Mouse (Mus musculus): ENCODE measurements around the gene Icam4. TPM values are rescaled to one million over a fixed set of nuclear protein-coding genes. Genes with fewer than 3 reads are reported as not detected.
"Not testable (repeated sequence)": the region's sequence is repeated elsewhere in the genome, so short reads cannot be mapped to it uniquely, and the experiment has no call there.

Icam4 gene
- polyA plus RNA-seq, 1 experiment from 2014 or later = 5.4 TPM

DNA sequence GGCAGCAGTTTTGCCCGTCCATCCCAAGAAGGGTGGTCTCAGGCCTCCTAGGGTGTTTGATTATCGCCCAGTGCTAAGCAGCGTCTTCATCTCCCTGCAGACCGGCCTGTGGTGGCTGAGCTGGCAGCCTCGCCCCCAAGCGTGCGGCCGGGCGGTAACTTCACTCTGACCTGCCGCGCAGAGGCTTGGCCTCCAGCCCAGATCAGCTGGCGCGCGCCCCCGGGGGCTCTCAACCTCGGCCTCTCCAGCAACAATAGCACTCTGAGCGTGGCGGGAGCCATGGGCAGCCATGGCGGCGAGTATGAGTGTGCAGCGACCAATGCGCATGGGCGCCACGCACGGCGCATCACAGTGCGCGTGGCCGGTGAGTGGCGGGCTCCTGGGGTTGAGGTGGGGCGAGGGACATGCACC is 8.3 kb downstream of the Icam4 start:
- ATAC-seq = no peak
- Histone ChIP-seq H3K9ac (ENCODE audit: low read depth, low read length) (peak overlapping the region; percentile 59; the same call in 1 of the 2 replicates), H3K4me1 (ENCODE audit: control insufficient read depth, insufficient read depth, low read length) (peaks cover 31% of the 10 kb centered on the region)

DNA sequence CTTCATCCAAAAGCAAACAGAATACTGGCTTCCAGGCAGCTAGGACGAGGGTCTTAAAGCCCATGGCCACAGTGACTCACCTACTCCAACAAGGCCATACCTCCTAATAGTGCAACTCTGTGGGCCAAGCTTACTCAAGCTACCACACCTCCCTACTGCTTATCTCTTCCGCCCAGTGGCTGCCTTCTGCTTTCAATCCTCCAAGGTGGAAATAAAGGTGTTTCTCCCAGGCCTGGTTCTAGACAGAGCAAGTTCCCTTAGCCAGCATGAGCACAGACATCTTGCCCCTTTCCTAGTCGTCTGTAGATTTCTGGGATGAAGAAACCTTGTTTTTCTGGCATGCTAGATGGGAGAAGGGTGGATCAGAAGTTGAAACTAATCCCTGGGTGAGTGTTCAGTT is 10.6 kb downstream of the Icam4 start:
- no peaks in the 10 kb centered on the region for H3K36me3 ChIP-seq (ENCODE audit: control insufficient read depth, insufficient read depth, low read length)
- H3K9ac ChIP-seq (ENCODE audit: low read depth, low read length) = no peak overlapping the region
- H3K27me3 ChIP-seq (replicated peaks; ENCODE audit: control insufficient read depth, insufficient read depth, low read length) = peaks cover 41% of the 10 kb centered on the region
- H3K4me2 ChIP-seq (ENCODE audit: low read depth, low read length) = no peak overlapping the region
- H3K27ac ChIP-seq (ENCODE audit: low read length) = no peak overlapping the region
- H3K9me3 ChIP-seq (ENCODE audit: control insufficient read depth, low read length) = no peaks in the 10 kb centered on the region
- no peak overlapping the region for H3K4me3 ChIP-seq (ENCODE audit: low read length)
- H3K4me1 ChIP-seq (ENCODE audit: control insufficient read depth, insufficient read depth, low read length) = peaks cover 21% of the 10 kb centered on the region
- WGBS = 77% methylated on average over 3 of the region's 3 CpGs
- ATAC-seq = no peak

More for the DNA sequence above, 8.3 kb downstream of the Icam4 start:
- no peaks in the 10 kb centered on the region for H3K9me3 ChIP-seq (ENCODE audit: control insufficient read depth, low read length)
- H3K27me3 ChIP-seq (replicated peaks; ENCODE audit: control insufficient read depth, insufficient read depth, low read length) = peaks cover 59% of the 10 kb centered on the region
- H3K27ac ChIP-seq (ENCODE audit: low read length) = no peak overlapping the region
- H3K4me2 ChIP-seq (ENCODE audit: low read depth, low read length) = peak overlapping the region; percentile 64
- 4% methylated on average over 31 of the region's 31 CpGs for WGBS
- H3K4me3 ChIP-seq (ENCODE audit: low read length) = peak overlapping the region; percentile 48
- no peaks in the 10 kb centered on the region for H3K36me3 ChIP-seq (ENCODE audit: control insufficient read depth, insufficient read depth, low read length)

GRCm38 (mm10) chr9:21041308-21041707 is 12.1 kb downstream of the Icam4 start:
- WGBS = 31% methylated on average over 4 of the region's 4 CpGs
- H3K9me3 ChIP-seq (ENCODE audit: control insufficient read depth, low read length) = no peaks in the 10 kb centered on the region
- no peak for ATAC-seq
- no peak overlapping the region for H3K4me3 ChIP-seq (ENCODE audit: low read length)
- peaks cover 26% of the 10 kb centered on the region for H3K27me3 ChIP-seq (replicated peaks; ENCODE audit: control insufficient read depth, insufficient read depth, low read length)
- no peak overlapping the region for H3K27ac ChIP-seq (ENCODE audit: low read length)
- no peak overlapping the region for H3K9ac ChIP-seq (ENCODE audit: low read depth, low read length)
- H3K4me2 ChIP-seq (ENCODE audit: low read depth, low read length) = no peak overlapping the region
- peaks cover 21% of the 10 kb centered on the region for H3K4me1 ChIP-seq (ENCODE audit: control insufficient read depth, insufficient read depth, low read length)
- no peaks in the 10 kb centered on the region for H3K36me3 ChIP-seq (ENCODE audit: control insufficient read depth, insufficient read depth, low read length)

DNA sequence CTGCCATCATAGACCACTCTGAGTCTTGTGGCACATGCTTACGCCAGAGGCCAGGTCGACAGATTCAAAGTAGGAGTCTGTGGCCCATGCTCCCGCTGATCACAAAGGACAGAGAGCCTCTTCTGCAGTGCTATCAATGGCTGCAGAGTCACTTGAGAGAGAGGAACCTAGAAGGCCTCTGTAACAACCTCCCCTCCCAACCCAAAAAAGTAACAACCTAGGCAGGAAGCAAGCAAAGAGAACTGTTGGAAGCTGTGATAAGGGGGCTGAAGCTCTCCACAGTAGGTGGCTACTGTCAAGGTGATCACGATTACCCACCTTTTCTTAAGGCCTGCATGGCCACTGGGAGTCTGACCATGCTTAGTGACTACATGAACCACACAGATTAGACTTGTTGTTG is 14.4 kb downstream of the Icam4 start:
- no peak for ATAC-seq
- 90% methylated on average over 4 of the region's 4 CpGs for WGBS
- no peak overlapping the region for H3K27ac ChIP-seq (ENCODE audit: low read length)
- H3K4me3 ChIP-seq (ENCODE audit: low read length) = no peak overlapping the region
- peaks cover 8% of the 10 kb centered on the region; the same call in 1 of the 2 replicates for H3K4me1 ChIP-seq (ENCODE audit: control insufficient read depth, insufficient read depth, low read length)
- peaks cover 3% of the 10 kb centered on the region; the same call in 1 of the 2 replicates for H3K27me3 ChIP-seq (replicated peaks; ENCODE audit: control insufficient read depth, insufficient read depth, low read length)
- no peak overlapping the region for H3K9ac ChIP-seq (ENCODE audit: low read depth, low read length)
- H3K36me3 ChIP-seq (ENCODE audit: control insufficient read depth, insufficient read depth, low read length) = no peaks in the 10 kb centered on the region
- H3K4me2 ChIP-seq (ENCODE audit: low read depth, low read length) = no peak overlapping the region
- no peaks in the 10 kb centered on the region for H3K9me3 ChIP-seq (ENCODE audit: control insufficient read depth, low read length)

GRCm38 (mm10) chr9:21044785-21045184 is 15.6 kb downstream of the Icam4 start:
- not testable (repeated sequence) for H3K4me3 ChIP-seq (ENCODE audit: low read length); H3K36me3 ChIP-seq (ENCODE audit: control insufficient read depth, insufficient read depth, low read length); H3K4me1 ChIP-seq (ENCODE audit: control insufficient read depth, insufficient read depth, low read length); H3K27ac ChIP-seq (ENCODE audit: low read length); H3K9me3 ChIP-seq (ENCODE audit: control insufficient read depth, low read length); H3K9ac ChIP-seq (ENCODE audit: low read depth, low read length); H3K4me2 ChIP-seq (ENCODE audit: low read depth, low read length); H3K27me3 ChIP-seq (replicated peaks; ENCODE audit: control insufficient read depth, insufficient read depth, low read length); ATAC-seq
- 48% methylated on average over 1 of the region's 1 CpGs for WGBS

DNA sequence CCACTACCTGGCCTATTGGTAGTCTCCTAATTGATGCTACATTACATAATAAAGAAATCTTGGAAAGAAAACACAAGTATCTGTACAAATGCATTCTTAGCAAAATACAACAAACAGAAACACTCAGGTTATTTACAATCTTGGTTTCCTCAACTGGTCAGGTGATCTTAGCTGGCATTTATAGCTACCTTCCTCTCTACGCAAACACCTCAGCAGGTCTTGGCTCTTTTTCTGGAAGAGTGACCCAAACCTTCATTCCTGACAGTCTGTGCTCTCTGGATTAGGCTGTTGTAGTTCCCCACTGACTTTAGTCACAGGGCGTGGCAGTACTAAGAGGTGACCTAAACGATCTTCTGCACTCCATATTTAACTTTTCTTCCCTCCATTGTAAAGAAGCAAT is 16.1 kb downstream of the Icam4 start:
- H3K4me1 ChIP-seq (ENCODE audit: control insufficient read depth, insufficient read depth, low read length) = peaks cover 7% of the 10 kb centered on the region; the same call in 1 of the 2 replicates
- H3K27ac ChIP-seq (ENCODE audit: low read length) = no peak overlapping the region
- no peaks in the 10 kb centered on the region for H3K27me3 ChIP-seq (replicated peaks; ENCODE audit: control insufficient read depth, insufficient read depth, low read length)
- no peaks in the 10 kb centered on the region for H3K36me3 ChIP-seq (ENCODE audit: control insufficient read depth, insufficient read depth, low read length)
- H3K4me2 ChIP-seq (ENCODE audit: low read depth, low read length) = no peak overlapping the region
- H3K9me3 ChIP-seq (ENCODE audit: control insufficient read depth, low read length) = no peaks in the 10 kb centered on the region
- 76% methylated on average over 3 of the region's 3 CpGs for WGBS
- no peak for ATAC-seq
- no peak overlapping the region for H3K4me3 ChIP-seq (ENCODE audit: low read length)
- no peak overlapping the region for H3K9ac ChIP-seq (ENCODE audit: low read depth, low read length)

GRCm38 (mm10) chr9:21051578-21051977 is 22.4 kb downstream of the Icam4 start:
- Histone ChIP-seq H3K36me3 (ENCODE audit: control insufficient read depth, insufficient read depth, low read length) (no peaks in the 10 kb centered on the region), H3K27me3 (replicated peaks; ENCODE audit: control insufficient read depth, insufficient read depth, low read length) (0 out of 2 replicates have a peak, but pooled peaks cover 3% of the 10 kb centered on the region), H3K9me3 (ENCODE audit: control insufficient read depth, low read length) (no peaks in the 10 kb centered on the region), H3K4me1 (ENCODE audit: control insufficient read depth, insufficient read depth, low read length) (no peaks in the 10 kb centered on the region), H3K9ac (ENCODE audit: low read depth, low read length) (no peak overlapping the region), H3K4me2 (ENCODE audit: low read depth, low read length) (no peak overlapping the region), H3K27ac (ENCODE audit: low read length) (no peak overlapping the region), H3K4me3 (ENCODE audit: low read length) (no peak overlapping the region)
- no peak for ATAC-seq
- 61% methylated on average over 10 of the region's 10 CpGs for WGBS

DNA sequence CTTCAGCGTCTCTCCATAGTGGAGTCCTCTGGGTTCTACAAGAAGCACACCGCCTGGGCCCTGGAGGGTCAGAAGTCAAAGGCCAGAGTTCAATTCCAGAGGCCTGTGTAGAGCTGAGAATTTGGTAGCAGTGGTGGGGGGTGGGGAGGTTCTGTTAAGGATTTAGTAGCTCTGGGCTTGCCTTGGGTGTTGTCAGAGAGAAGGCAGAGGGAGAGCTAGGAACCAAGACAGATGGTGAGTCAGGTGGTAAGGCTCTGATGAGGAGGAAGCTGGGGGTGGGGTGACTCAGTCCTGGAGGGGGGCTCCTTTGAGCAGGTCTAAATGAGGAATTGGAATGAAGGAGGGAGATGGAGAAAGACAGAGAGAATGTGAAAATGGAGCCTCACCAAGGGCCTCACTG is 33.8 kb downstream of the Icam4 start:
- H3K4me3 ChIP-seq (ENCODE audit: low read length) = no peak overlapping the region
- no peak overlapping the region for H3K9ac ChIP-seq (ENCODE audit: low read depth, low read length)
- H3K36me3 ChIP-seq (ENCODE audit: control insufficient read depth, insufficient read depth, low read length) = peaks cover 5% of the 10 kb centered on the region
- WGBS = 92% methylated on average over 2 of the region's 2 CpGs
- no peak overlapping the region for H3K27ac ChIP-seq (ENCODE audit: low read length)
- ATAC-seq = no peak
- no peaks in the 10 kb centered on the region for H3K4me1 ChIP-seq (ENCODE audit: control insufficient read depth, insufficient read depth, low read length)
- H3K4me2 ChIP-seq (ENCODE audit: low read depth, low read length) = no peak overlapping the region
- H3K27me3 ChIP-seq (replicated peaks; ENCODE audit: control insufficient read depth, insufficient read depth, low read length) = no peaks in the 10 kb centered on the region
- no peaks in the 10 kb centered on the region for H3K9me3 ChIP-seq (ENCODE audit: control insufficient read depth, low read length)

GRCm38 (mm10) chr9:21067006-21067684 is 38.0 kb downstream of the Icam4 start, which contains the start of gene Zglp1:
TSS of gene Zglp1 (minus strand) at chr9:21067093.
- Histone ChIP-seq H3K9me3 (ENCODE audit: control insufficient read depth, low read length) (no peaks in the 10 kb centered on the region), H3K9ac (ENCODE audit: low read depth, low read length) (no peak within 1 kb of the TSS), H3K4me3 (ENCODE audit: low read length) (no peak within 1 kb of the TSS), H3K4me1 (ENCODE audit: control insufficient read depth, insufficient read depth, low read length) (no peaks in the 10 kb centered on the region), H3K27ac (ENCODE audit: low read length) (no peak within 1 kb of the TSS), H3K36me3 (ENCODE audit: control insufficient read depth, insufficient read depth, low read length) (peaks cover 5% of the 10 kb centered on the region), H3K27me3 (replicated peaks; ENCODE audit: control insufficient read depth, insufficient read depth, low read length) (no peaks in the 10 kb centered on the region), H3K4me2 (ENCODE audit: low read depth, low read length) (no peak within 1 kb of the TSS)
- no peak for ATAC-seq
- 82% methylated on average over 27 of the region's 27 CpGs for WGBS

DNA sequence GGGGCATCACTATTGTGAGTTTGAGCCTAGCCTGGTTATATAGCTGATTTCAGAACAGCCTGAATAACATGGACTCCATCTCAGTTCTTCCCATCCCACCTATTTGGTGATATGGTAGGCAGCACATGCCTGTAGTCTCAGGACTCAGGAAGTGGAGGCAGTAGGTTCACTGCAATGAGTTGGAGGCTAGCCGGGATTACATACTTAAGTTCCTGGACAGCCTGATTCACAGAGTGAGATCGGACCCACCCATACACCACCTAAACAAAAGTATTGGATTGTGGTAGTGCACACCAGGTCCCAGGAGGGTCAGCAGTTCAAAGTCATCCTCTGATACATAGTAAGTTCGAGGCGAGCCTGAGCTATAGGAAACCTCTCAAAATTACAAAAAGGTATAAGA is 43.5 kb downstream of the Icam4 start:
- Histone ChIP-seq H3K4me1 (ENCODE audit: control insufficient read depth, insufficient read depth, low read length) (no peaks in the 10 kb centered on the region), H3K36me3 (ENCODE audit: control insufficient read depth, insufficient read depth, low read length) (peaks cover 15% of the 10 kb centered on the region; the same call in 1 of the 2 replicates), H3K27ac (ENCODE audit: low read length) (peak overlapping the region; percentile 83), H3K27me3 (replicated peaks; ENCODE audit: control insufficient read depth, insufficient read depth, low read length) (no peaks in the 10 kb centered on the region), H3K4me3 (ENCODE audit: low read length) (peak overlapping the region; percentile 79), H3K9ac (ENCODE audit: low read depth, low read length) (peak overlapping the region; percentile 84), H3K4me2 (ENCODE audit: low read depth, low read length) (peak overlapping the region; percentile 71), H3K9me3 (ENCODE audit: control insufficient read depth, low read length) (no peaks in the 10 kb centered on the region)
- peak; percentile 32 for ATAC-seq
- WGBS = 8% methylated on average over 4 of the region's 4 CpGs

All from intestine, embryonic 16.5 days (tissue).